Mouse (Mus musculus): Measurements from ENCODE around the gene Ctf1. TPM values are rescaled to one million over a fixed set of nuclear protein-coding genes. Genes with fewer than 3 reads are reported as not detected.
"Not testable (repeated sequence)": the region's sequence is repeated elsewhere in the genome, so short reads cannot be mapped to it uniquely, and the experiment has no call there.

Gene Ctf1
- total RNA-seq, 2 experiments from 2014 or later = 2.9 to 4.5 TPM

- no peak for DNase-seq (ENCODE audit: extremely low spot score in 1 of 2, low spot score in 2 of 2)
- intact Hi-C loops (cut with DNase I) = no loop called here
Measured at GRCm38 (mm10) chr7:127689626-127690280, 22.8 kb upstream of the Ctf1 start.

DNA sequence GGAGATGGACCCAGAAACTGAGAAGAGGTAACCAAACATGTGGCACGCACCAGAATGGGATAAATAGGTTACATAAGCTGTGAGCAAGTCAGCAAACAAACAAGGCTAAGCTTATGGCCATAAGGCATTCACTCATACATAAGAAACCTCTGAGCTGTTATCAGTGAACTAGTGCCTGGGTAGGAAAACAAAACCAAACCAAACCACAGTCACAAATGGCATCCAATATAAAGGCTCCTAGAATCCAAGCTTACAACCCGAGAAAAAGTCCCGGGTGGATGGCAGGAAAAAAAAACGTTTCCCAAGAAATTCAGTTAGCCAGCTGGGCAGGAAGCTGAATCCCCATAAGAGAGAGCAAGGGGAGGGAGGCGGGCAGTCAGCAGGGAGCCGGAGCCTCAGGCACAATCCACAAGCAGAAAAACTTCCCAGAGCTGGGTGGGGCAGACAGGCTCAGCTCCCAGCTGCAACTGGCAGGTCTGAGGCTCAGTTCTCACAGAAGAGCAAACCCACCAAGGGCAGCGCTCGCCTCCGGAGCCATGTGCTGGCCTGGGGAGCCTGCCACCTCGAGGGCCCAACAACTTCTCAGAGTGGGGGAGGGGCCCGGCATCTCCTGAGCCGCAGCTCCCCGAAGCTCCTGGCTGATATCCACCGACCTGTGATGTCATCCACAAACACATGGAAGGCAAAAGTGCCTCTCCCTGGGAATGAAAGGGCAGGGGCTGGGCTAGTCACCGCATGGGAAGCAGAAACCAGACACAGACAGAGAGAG, 21.1 kb upstream of the Ctf1 start:
- peak in 1 of 2 experiments; percentile 89 for DNase-seq (ENCODE audit: extremely low spot score in 1 of 2, low spot score in 2 of 2)
- intact Hi-C loops (cut with DNase I) = no loop called here

DNA sequence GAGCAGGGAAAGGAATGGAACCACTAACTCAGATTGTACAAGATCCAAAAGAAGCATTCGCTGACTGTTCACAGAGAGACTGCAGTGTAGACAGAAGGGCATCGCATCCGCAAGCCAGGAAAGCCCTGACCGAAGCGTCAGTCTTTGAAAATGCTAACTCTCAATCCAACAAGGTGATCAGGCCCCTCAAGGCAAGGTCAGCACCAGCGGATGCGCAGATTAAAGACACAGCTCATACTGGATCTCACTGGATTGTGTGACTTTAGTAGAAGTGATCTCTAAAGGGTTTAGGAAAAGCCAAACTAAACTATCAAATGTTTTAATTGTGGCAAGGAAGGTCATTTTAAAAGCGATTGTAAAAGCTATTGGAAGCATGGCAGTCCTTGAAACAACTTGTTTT, 19.2 kb upstream of the Ctf1 start:
- no peak for DNase-seq (ENCODE audit: extremely low spot score in 1 of 2, low spot score in 2 of 2)
- intact Hi-C loops (cut with DNase I) = no loop called here

DNA sequence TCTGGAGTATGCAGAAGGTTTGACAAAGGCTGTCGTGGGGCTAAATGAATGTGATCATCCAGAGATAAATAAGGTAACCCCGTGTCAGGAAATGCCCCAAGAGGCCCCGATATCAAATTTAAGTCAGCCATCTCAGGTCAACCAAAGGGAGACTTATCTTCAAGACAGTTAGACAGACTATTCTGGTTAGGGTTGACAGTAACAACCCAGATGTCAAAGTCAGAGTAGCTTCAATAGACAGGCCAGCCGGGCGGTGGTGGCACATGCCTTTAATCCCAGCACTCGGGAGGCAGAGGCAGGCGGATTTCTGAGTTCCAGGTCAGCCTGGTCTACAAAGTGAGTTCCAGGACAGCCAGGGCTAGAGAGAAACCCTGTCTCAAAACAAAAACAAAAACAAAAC, 18.8 kb upstream of the Ctf1 start:
- DNase-seq (ENCODE audit: extremely low spot score in 1 of 2, low spot score in 2 of 2); intact Hi-C loops (cut with DNase I): not testable (repeated sequence)

GRCm38 (mm10) chr7:127698986-127699385, 13.6 kb upstream of the Ctf1 start:
- no peak for DNase-seq (ENCODE audit: extremely low spot score in 1 of 2, low spot score in 2 of 2)
- intact Hi-C loops (cut with DNase I) = no loop called here

DNA sequence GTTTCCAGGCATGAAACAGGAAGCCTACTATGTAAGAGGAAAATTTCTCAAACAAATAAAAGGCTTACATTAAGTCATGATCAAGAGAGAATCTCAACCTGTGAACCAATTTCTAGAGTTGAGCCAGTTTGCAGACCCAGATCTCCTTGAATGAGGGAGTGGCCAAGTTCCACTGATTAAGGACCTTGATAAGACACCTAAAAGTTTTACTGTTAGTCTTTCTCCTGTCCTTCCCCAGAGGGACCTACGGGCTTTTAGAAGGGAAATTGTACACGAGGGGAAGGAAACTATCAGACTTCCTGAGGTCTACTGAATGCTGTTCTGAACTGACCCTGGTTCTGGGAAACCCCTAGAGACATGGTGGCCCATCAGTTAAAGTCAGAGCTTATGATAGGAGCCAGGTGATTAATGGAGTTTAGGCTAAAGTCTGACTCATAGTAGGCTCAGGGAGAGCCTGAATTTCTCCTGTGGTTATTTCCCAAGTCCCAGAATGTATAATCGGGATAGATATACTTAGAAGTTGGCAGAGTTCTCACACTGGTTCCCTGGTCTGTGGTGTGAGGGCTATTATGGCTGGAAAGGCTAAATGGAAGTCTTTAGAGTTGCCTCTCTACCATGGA, 11.7 kb upstream of the Ctf1 start:
- intact Hi-C loops (cut with DNase I) = no loop called here
- DNase-seq (ENCODE audit: extremely low spot score in 1 of 2, low spot score in 2 of 2) = no peak

GRCm38 (mm10) chr7:127703561-127704178, 8.9 kb upstream of the Ctf1 start:
- intact Hi-C loops (cut with DNase I) = no loop called here
- no peak for DNase-seq (ENCODE audit: extremely low spot score in 1 of 2, low spot score in 2 of 2)

DNA sequence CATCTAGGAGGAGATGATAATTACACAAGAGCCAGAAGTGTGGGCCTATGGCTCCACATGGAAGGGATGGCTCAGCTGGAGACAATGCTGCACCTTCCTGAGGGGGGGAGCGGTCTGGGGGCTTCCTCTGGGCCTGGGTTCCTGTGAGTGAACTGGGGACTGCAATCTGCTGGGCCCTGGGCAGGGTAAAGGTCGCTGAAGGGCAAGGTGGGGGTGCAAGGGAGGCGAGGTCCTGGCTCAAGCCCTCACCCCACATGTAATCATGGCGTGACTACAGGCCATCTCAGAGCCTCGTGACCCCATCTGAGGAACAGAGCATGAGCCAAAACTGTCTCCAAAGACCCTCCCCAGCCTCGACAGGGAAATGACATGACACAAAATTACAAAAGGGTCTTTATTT, 7.9 kb upstream of the Ctf1 start:
- no peak for DNase-seq (ENCODE audit: extremely low spot score in 1 of 2, low spot score in 2 of 2)
- intact Hi-C loops (cut with DNase I) = no loop called here

DNA sequence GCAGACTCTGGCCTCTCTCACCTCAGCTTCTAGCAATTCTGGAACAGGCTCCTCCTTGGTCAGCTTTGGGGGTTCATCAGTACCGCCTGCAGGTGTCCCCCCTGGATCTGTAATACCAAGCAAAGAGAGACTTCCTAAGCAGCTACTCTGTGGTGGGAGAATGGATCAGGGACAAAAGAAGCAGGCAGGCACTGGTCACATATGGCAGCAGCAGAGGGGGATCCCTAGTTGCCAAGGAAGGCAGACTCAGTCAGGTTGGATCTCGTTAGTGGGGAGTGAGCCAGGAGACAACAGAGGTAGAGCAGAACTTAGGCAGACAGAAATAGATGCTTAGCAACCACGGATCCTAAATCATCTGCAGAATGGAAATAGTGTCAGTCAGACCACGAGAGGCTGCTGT, 6.8 kb upstream of the Ctf1 start:
- no peak for DNase-seq (ENCODE audit: extremely low spot score in 1 of 2, low spot score in 2 of 2)
- intact Hi-C loops (cut with DNase I) = no loop called here

GRCm38 (mm10) chr7:127707045-127707956, 5.2 kb upstream of the Ctf1 start:
- DNase-seq (ENCODE audit: extremely low spot score in 1 of 2, low spot score in 2 of 2) = no peak
- intact Hi-C loops (cut with DNase I) = no loop called here

GRCm38 (mm10) chr7:127707957-127708206, 4.7 kb upstream of the Ctf1 start:
- no peak for DNase-seq (ENCODE audit: extremely low spot score in 1 of 2, low spot score in 2 of 2)
- intact Hi-C loops (cut with DNase I) = no loop called here

DNA sequence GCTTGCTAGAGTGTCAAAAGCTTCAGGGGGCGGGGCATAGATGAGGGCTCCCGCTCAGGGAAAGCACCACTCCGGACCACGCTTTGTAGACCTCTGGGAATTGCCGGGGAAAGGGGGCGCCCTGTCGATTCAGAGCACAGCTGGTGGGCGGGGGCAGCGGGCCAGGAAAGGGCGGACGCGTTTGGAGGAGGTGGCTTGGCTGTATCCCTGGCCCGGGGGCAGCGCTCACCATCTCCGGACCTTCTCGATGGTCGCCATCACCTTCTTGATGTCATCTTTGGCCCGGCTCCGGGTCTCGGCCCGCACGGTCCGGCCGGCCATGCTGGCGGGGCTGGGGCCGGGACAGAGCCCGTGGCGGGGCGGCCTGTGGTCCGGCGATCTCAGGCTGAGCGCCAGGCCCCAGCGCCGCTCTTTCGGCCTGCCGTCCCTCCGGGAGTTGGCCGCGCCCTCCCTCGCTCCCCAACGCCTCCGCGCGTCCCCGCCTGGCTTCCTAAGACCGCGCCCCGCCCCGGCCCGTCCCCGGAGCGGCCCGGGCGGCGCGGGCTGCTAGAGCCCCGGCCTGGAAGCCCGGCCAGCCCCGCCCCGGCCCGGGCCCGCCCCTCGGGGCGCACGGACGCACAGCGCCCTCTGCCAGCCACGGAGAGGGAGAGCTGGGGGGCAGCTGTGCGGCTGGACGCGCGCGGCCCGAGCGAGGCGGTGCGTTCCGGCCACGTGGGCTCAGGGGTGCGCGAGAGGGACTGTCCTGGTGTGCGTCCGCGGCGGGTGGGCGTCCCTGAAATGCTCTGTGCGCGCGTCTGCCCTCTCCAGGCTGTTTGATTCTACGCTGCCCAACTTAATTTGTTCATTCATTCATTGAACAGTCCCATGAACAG, 4.1 kb upstream of the Ctf1 start, which contains the start of gene Bcl7c:
Gene Bcl7c (minus strand): TSS at position 727 of the 872 bp plus-strand sequence.
- peak; percentile 87 to 96 for DNase-seq (ENCODE audit: extremely low spot score in 1 of 2, low spot score in 2 of 2)
- intact Hi-C loops (cut with DNase I) = no loop called here

DNA sequence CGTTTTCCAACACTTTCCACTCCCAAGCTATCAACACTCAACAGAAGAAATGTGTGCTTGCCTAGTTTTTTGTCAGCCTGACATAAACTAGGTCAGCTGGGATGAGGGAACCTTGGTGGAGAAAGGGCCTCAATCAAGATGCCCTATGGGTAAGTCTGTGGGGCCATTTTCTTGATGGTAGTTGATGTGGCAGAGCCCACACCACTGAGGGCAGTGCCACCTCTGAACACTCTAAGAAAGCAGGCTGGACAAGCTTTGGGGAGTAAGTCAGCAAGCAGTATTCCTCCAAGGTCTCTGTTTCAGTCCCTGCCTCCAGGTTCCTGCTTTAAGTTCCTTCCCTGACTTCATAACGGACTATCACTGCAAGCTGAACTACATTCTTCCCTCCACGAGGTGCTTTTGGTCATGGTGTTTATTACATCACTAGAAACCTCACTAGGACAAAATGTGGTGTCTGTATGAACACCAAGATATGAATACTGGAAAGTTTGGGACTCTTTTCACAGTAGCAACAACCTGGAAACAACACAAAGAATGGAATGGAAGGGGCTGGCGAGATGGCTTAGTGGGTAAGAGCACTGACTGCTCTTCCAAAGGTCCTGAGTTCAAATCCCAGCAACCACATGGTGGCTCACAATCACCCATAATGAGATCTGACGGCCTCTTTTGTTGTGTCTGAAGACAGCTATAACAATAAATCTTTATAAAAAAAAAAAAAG, 3.1 kb upstream of the Ctf1 start:
- intact Hi-C loops (cut with DNase I) = no loop called here
- no peak for DNase-seq (ENCODE audit: extremely low spot score in 1 of 2, low spot score in 2 of 2)

GRCm38 (mm10) chr7:127711031-127711430, 1.5 kb upstream of the Ctf1 start:
- DNase-seq (ENCODE audit: extremely low spot score in 1 of 2, low spot score in 2 of 2) = no peak
- intact Hi-C loops (cut with DNase I) = loop anchor here (5.0 kb wide), 1 partner anchor 34 kb away; no protein-coding TSS in a partner anchor

GRCm38 (mm10) chr7:127711456-127711855, 1.1 kb upstream of the Ctf1 start:
- intact Hi-C loops (cut with DNase I) = loop anchor here (5.0 kb wide), 1 partner anchor 34 kb away; no protein-coding TSS in a partner anchor
- no peak for DNase-seq (ENCODE audit: extremely low spot score in 1 of 2, low spot score in 2 of 2)

DNA sequence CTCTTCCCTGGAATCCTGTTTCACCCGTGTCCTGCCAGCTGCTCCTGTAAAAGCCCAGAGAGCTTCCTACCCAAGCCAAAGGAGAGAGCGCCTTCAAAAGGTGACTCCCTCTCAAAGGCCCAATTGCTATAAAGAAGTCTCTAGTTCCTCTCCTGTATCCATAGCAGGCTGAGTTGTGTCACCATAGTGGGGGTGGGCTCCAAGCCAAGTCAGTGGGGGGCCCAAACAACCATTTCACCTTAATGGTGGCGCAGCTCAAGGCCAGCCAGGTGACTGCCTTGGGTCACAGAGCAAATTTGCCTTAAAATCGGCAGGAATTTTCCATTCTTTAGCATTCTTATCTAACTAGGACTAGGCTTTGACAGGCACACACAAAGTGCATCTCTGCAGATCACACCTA, 2.3 kb downstream of the Ctf1 start:
- intact Hi-C loops (cut with DNase I) = loop anchor here (5.0 kb wide), 1 partner anchor 38 kb away; no protein-coding TSS in a partner anchor
- no peak for DNase-seq (ENCODE audit: extremely low spot score in 1 of 2, low spot score in 2 of 2)

GRCm38 (mm10) chr7:127716992-127717391, 4.5 kb downstream of the Ctf1 start:
- intact Hi-C loops (cut with DNase I) = no loop called here
- peak in 1 of 2 experiments; percentile 84 for DNase-seq (ENCODE audit: extremely low spot score in 1 of 2, low spot score in 2 of 2)
